ENCODE assay signal across 8 mouse cellular contexts in the genomic region with DNA sequence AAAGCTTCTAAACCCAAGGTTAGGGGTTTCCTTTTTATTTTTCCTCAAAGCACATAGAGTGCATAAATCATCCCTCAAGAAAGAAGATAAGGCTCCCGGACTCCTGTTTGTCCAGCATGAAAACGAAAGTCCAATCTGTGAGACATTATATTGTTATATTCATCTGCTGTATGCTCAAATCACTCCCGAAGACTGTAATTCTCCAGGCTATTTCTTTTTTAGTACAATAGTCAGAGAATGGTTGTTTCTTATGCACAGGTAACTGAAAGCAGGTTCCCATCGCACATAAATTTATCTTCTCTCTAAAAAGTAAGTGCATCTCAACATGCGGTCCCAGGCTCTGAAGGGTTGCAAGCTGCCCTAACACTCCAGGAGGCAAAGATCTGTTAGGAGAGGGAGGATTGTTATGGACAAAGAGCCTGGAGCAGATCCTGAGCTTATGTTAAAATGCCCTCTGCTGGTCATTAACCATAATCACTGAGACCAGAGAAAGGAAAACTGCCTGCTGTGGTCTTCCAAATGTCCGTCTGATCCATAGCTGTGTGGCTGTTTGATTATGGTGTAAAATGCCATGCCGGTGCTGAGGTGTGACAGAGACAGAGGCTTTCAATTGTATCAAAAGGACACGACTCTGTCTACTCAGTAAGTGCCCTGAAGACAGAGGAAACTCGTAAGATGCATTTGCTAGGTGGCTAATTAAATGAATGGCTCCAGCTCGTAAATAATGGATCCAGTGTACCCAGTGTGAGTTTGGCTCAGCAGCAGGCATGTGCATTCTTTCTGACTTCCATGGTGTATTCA.
DNase-seq lines count a peak whose midpoint lies in the region; ATAC-seq and TF ChIP-seq lines count a peak whose summit lies in the region.
"Not testable (repeated sequence)": the region's sequence is repeated elsewhere in the genome, so short reads cannot be mapped to it uniquely, and the experiment has no call there.

No protein-coding gene starts in this region.

- not testable (repeated sequence) for H3K9me3 ChIP-seq in hindbrain, postnatal 0 days (ENCODE audit: low read length)

- WGBS in hindbrain, postnatal 0 days, result 15% methylated on average over 10 of the region's 10 CpGs

- peak overlapping the region; percentile 13; the same call in 1 of the 2 replicates for H3K4me3 ChIP-seq in hindbrain, postnatal 0 days (ENCODE audit: low read length)
- not testable (repeated sequence) for H3K4me3 ChIP-seq in left cerebral cortex, adult 2 months

- ATAC-seq in granulocyte monocyte progenitor cell, adult 5-6 weeks (replicated peaks; ENCODE audit: poor library complexity, severe bottlenecking), result peak; percentile 69
- ATAC-seq in hindbrain, postnatal 0 days, result peak; percentile 87

- not testable (repeated sequence) for H3K9ac ChIP-seq in hindbrain, postnatal 0 days (replicated peaks; ENCODE audit: low read length)

- intact Hi-C loops in left cerebral cortex, adult 2 months (cut with DNase I), result loop anchor here (10.0 kb wide), 1 partner anchor 131 kb away; no protein-coding TSS in a partner anchor

- peak; percentile 7 for DNase-seq in CD4-positive, CD25-positive, alpha-beta regulatory T cell, adult 2 months (ENCODE audit: low read depth, low spot score)
- DNase-seq in brain, embryonic 18.5 days (ENCODE audit: low read depth, low spot score), result peak; percentile 49
- DNase-seq in embryo, embryonic 9.5 days (ENCODE audit: extremely low spot score), result peak; percentile 53
- peak; percentile 82 for DNase-seq in hindbrain, postnatal 0 days (ENCODE audit: low spot score)
- not testable (repeated sequence) for DNase-seq in left cerebral cortex, adult 2 months (ENCODE audit: extremely low spot score in 1 of 2, low spot score in 2 of 2)
- peak; percentile 5 for DNase-seq in lung, postnatal 10 days
- peak; percentile 23 for DNase-seq in neural tube, embryonic 10.5 days (ENCODE audit: extremely low spot score, low spot score)

- peak overlapping the region; percentile 39 for H3K4me2 ChIP-seq in hindbrain, postnatal 0 days (ENCODE audit: low read depth, low read length)

- peak overlapping the region; percentile 1; the same call in 1 of the 2 replicates for H3K27ac ChIP-seq in hindbrain, postnatal 0 days
- H3K27ac ChIP-seq in left cerebral cortex, adult 2 months, result not testable (repeated sequence)

- not testable (repeated sequence) for H3K27me3 ChIP-seq in hindbrain, postnatal 0 days (ENCODE audit: insufficient read depth, low read length)

- H3K4me1 ChIP-seq in hindbrain, postnatal 0 days (ENCODE audit: insufficient read depth, low read length), result not testable (repeated sequence)

- not testable (repeated sequence) for H3K36me3 ChIP-seq in hindbrain, postnatal 0 days (ENCODE audit: insufficient read depth, low read length)

- TF ChIP-seq CTCF in hindbrain, postnatal 0 days (IDR thresholded peaks at IDR 0.05; ENCODE audit: low read depth), result peak; percentile 78
- peak; percentile 61 for TF ChIP-seq CTCF in left cerebral cortex, adult 2 months (IDR thresholded peaks at IDR 0.05)
